Mouse (Mus musculus): Measurements from ENCODE around the gene Anks3.

- no peak for TF ChIP-seq CTCF (conservative IDR thresholded peaks at IDR 0.05; ENCODE audit: low read length)
- TF ChIP-seq NANOG (IDR thresholded peaks at IDR 0.05; ENCODE audit: borderline replicate concordance, low read length) = no peak
- no peak for TF ChIP-seq POU5F1 (IDR thresholded peaks at IDR 0.05; ENCODE audit: borderline replicate concordance, low read length)
These were observed 20.6 kb downstream of the Anks3 start for GRCm38 (mm10) chr16:4943431-4943830.
